Mouse (Mus musculus) G1E (cell line): ENCODE results near the gene Gm43720. TPM values are rescaled to one million over a fixed set of nuclear protein-coding genes. Genes with fewer than 3 reads are reported as not detected.

Source experiments
- ATAC-seq: 2 replicates; pipeline ENCODE4 v1.8.0; 2016; ENCODE audit warnings: mild to moderate bottlenecking; ENCODE audit not compliant: insufficient number of reproducible peaks, poor library complexity, low FRiP score, severe bottlenecking; ENCODE audit errors: extremely low read depth
- DNase-seq: peaks from one replicate; pipeline ENCODE4 v3.0.0; 2012; ENCODE audit warnings: low spot score
- H3K27me3 ChIP-seq: 2 replicates; pipeline ENCODE4 v1.6.1; 2012; ENCODE audit warnings: mild to moderate bottlenecking, low read length, inconsistent platforms; ENCODE audit not compliant: insufficient read depth
- H3K36me3 ChIP-seq: replicated peaks from 2 replicates; pipeline ENCODE3; 2012; ENCODE audit warnings: mild to moderate bottlenecking, inconsistent platforms
- H3K4me1 ChIP-seq: 2 replicates; pipeline ENCODE4 v1.6.1; 2012; ENCODE audit warnings: low read depth, low read length, inconsistent platforms, mixed read lengths; ENCODE audit not compliant: insufficient read depth
- H3K4me3 ChIP-seq: 2 replicates; pipeline ENCODE4 v1.5.1; 2012; ENCODE audit warnings: low read depth, mild to moderate bottlenecking, inconsistent platforms, low read length, moderate library complexity, mixed read lengths
- H3K9me3 ChIP-seq: replicated peaks from 2 replicates; pipeline ENCODE4 v1.6.1; 2012; ENCODE audit warnings: inconsistent platforms
- CTCF ChIP-seq: IDR thresholded peaks from 2 replicates; pipeline ENCODE4 v1.5.1; 2012; ENCODE audit warnings: low read depth, low read length, inconsistent platforms, mixed read lengths
- GATA1 ChIP-seq: IDR thresholded peaks from 2 replicates; pipeline ENCODE4 v1.6.1; 2012; ENCODE audit warnings: borderline replicate concordance, low read length, inconsistent platforms, mixed read lengths
- GATA2 ChIP-seq: IDR thresholded peaks from 2 replicates; pipeline ENCODE4 v1.6.1; 2012; ENCODE audit warnings: low read depth, low read length, inconsistent platforms, borderline replicate concordance
- POLR2AphosphoS5 ChIP-seq: IDR thresholded peaks from 2 replicates; pipeline ENCODE4 v1.6.1; 2012; ENCODE audit warnings: low read depth, low read length, inconsistent platforms; ENCODE audit not compliant: insufficient replicate concordance
- TAL1 ChIP-seq: conservative IDR thresholded peaks from 2 replicates; pipeline ENCODE4 v1.6.1; 2012; ENCODE audit warnings: low read depth, low read length, inconsistent platforms, mixed read lengths
- polyA plus RNA-seq: library from polyadenylated mRNA; stranded (reverse); fragments of >175 nt; gene quantifications from 2 replicates; pipeline ENCODE4 v1.2.3, GENCODE M21; 2012
- total RNA-seq, 2 experiments: library from RNA; stranded (forward) in 1 of 2; stranded (reverse) in 1 of 2; fragments of 200-1000 nt in 1 of 2; fragments of >200 nt in 1 of 2; fragmentation: Nextera tagmentation in 1 of 2; gene quantifications; 2 replicates each; pipeline ENCODE4 v1.2.3; 2014 to 2017

The Gm43720 gene
- total and polyA plus RNA-seq, 3 experiments, result 0.05 TPM; not detected in 2

DNA sequence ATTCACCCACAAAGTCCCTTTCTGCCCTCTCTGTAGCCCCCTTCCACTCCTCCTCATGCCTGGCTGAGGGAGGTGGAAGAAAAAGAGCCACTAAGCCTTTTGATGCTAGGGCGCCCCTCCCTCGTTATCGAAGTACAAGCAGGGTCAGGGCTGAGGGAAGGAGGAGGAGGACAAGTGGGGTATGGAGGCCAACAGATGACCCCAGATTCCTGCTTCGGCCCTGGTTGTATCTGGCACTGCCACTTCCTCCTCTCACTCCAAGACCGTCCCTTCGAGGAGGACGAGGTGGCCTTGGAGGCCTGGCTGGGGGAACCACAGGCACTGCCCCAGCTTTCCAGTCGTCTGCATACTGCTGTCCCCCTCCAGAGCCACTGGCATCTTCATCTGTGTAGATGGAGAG is 5.6 kb downstream of the Gm43720 start:
- DNase-seq (no peak), ATAC-seq (no peak)
- Histone ChIP-seq H3K4me1 (peaks cover 3% of the 10 kb centered on the region), H3K36me3 (no peaks in the 10 kb centered on the region), H3K9me3 (no peaks in the 10 kb centered on the region), H3K27me3 (peaks cover 79% of the 10 kb centered on the region), H3K4me3 (no peak overlapping the region)
- TF ChIP-seq TAL1 (no peak), GATA2 (no peak), CTCF (no peak), POLR2AphosphoS5 (no peak), GATA1 (no peak)

DNA sequence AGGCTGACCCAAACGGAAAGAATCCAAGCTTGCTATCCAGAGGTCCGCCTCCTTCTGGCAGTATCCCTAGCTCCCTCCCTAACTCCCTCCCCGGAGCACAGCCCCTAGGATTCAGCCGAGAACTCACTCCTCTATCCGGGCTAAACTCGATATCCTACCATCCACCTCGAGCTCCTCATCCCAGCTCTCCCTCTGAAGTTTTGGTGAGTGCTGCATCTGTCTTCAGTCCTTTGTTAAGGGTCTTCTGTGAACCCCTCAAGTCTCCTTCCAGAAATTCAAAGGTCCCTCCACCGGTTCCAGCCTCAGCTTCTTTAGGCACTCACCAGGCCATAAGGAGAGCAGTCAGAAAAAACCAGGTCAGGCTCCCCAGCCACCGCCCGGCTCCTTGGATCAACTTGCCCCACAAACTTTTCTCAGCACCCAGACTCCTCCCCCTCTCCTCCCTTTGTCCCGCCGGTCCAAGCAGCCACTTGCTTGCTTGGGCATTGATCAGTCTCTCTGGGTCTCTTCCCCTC is 7.3 kb downstream of the Gm43720 start, which contains the start of gene Gal3st4:
Gal3st4 (minus strand) TSS at position 432 of the 515 bp plus-strand sequence.
- H3K27me3 ChIP-seq, result peaks cover 66% of the 10 kb centered on the region
- ATAC-seq, result no peak
- H3K4me3 ChIP-seq, result no peak within 1 kb of the TSS

GRCm38 (mm10) chr5:138271232-138271631 is 8.5 kb downstream of the Gm43720 start:
- DNase-seq (no peak), ATAC-seq (no peak)
- H3K4me3 ChIP-seq, result no peak overlapping the region
- no peak for TF ChIP-seq TAL1
- no peak for TF ChIP-seq CTCF
- no peak for TF ChIP-seq GATA2
- TF ChIP-seq GATA1, result no peak
- TF ChIP-seq POLR2AphosphoS5, result no peak
- H3K27me3 ChIP-seq, result peaks cover 54% of the 10 kb centered on the region
- peaks cover 7% of the 10 kb centered on the region for H3K4me1 ChIP-seq
- peaks cover 18% of the 10 kb centered on the region for H3K36me3 ChIP-seq
- no peaks in the 10 kb centered on the region for H3K9me3 ChIP-seq

More for the DNA sequence above, 7.3 kb downstream of the Gm43720 start, which contains the start of gene Gal3st4:
- DNase-seq, result no peak
- TF ChIP-seq POLR2AphosphoS5 (no peak), TAL1 (no peak), GATA2 (no peak), CTCF (no peak), GATA1 (no peak)
- Histone ChIP-seq H3K9me3 (no peaks in the 10 kb centered on the region), H3K36me3 (peaks cover 6% of the 10 kb centered on the region), H3K4me1 (peaks cover 3% of the 10 kb centered on the region)

- ATAC-seq (no peak), DNase-seq (no peak)
- Histone ChIP-seq H3K27me3 (peaks cover 36% of the 10 kb centered on the region), H3K4me3 (no peak overlapping the region), H3K36me3 (peaks cover 31% of the 10 kb centered on the region), H3K4me1 (peaks cover 20% of the 10 kb centered on the region), H3K9me3 (no peaks in the 10 kb centered on the region)
- TF ChIP-seq CTCF, result no peak
- no peak for TF ChIP-seq TAL1
- no peak for TF ChIP-seq POLR2AphosphoS5
Measured at GRCm38 (mm10) chr5:138268980-138269379, 10.8 kb downstream of the Gm43720 start.

- DNase-seq (no peak), ATAC-seq (no peak)
- Histone ChIP-seq H3K27me3 (peaks cover 19% of the 10 kb centered on the region), H3K4me3 (no peak overlapping the region), H3K36me3 (peaks cover 39% of the 10 kb centered on the region), H3K9me3 (no peaks in the 10 kb centered on the region), H3K4me1 (peaks cover 31% of the 10 kb centered on the region)
- TF ChIP-seq POLR2AphosphoS5 (no peak), TAL1 (no peak), CTCF (no peak), GATA2 (no peak)
Measured at GRCm38 (mm10) chr5:138267114-138267513, 12.6 kb downstream of the Gm43720 start.

DNA sequence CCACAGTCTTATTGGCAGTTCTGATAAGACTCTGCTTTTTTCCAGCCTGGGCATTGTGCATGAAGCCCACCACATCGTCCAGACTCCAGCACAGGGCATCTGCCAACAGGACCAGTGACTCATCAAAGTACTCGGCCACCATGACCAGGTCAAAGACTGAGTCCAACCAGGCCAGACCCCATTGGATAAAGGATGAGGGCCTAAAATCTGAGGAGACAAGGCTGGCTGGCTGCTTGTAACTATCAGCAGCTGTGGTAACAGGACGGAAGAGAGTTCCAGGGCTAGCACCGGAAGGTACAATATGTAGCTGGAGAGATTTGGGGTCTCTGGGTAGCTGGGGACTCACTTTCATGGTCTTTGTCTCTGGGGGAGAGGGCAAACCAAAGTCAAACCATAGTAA is 14.0 kb downstream of the Gm43720 start:
- Histone ChIP-seq H3K9me3 (no peaks in the 10 kb centered on the region), H3K36me3 (peaks cover 51% of the 10 kb centered on the region), H3K27me3 (peaks cover 5% of the 10 kb centered on the region), H3K4me1 (peaks cover 45% of the 10 kb centered on the region), H3K4me3 (no peak overlapping the region)
- TF ChIP-seq GATA1, result no peak
- TF ChIP-seq POLR2AphosphoS5, result no peak
- TF ChIP-seq CTCF, result no peak
- no peak for TF ChIP-seq GATA2
- no peak for TF ChIP-seq TAL1
- DNase-seq (no peak), ATAC-seq (no peak)

GRCm38 (mm10) chr5:138264207-138264578 is 15.6 kb downstream of the Gm43720 start:
- TF ChIP-seq CTCF (no peak), TAL1 (no peak)
- DNase-seq (no peak), ATAC-seq (no peak)
- Histone ChIP-seq H3K4me1 (peaks cover 60% of the 10 kb centered on the region), H3K27me3 (no peaks in the 10 kb centered on the region), H3K36me3 (peaks cover 66% of the 10 kb centered on the region), H3K9me3 (no peaks in the 10 kb centered on the region), H3K4me3 (peak overlapping the region; percentile 93)
